Mouse (Mus musculus): ENCODE measurements around the gene Sept9. TPM values are rescaled to one million over a fixed set of nuclear protein-coding genes. Genes with fewer than 3 reads are reported as not detected.

Sept9 gene
- total and polyA plus RNA-seq, 2 experiments from 2014 or later, result 112 TPM

DNA sequence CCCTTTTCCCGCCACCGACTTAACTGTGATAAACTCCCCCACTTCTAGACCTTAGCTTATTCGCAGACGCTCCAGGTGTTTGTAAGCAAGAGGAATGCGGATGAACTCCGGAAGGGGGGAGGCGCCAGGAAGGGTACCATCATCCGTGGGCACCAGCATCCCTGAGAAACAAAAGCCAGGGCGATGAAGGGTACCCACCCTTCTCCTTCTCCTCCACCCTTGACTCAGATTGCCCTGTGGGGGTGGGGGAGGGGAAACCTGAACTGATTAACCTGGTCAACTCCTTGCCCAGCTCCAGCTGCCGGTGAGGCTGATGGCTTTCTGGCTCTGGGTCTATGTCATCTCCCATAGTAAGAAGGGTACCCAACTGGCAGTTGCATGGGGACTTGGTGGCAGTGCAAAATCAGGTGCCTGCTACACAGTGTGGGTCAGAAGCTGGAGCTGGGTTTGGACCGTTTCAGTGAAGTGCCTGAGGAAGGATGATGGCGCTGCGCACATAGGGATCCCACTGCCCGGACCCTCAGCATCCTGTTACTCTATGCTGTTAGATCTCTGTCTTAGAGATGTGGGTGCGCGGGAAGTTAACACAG, 209.1 kb downstream of the Sept9 start:
- Histone ChIP-seq H3K27me3 (ENCODE audit: insufficient read depth, low read length) (no peaks in the 10 kb centered on the region), H3K9me3 (ENCODE audit: low read length) (no peaks in the 10 kb centered on the region), H3K4me2 (ENCODE audit: low read depth) (peak overlapping the region; percentile 74), H3K36me3 (ENCODE audit: insufficient read depth) (no peaks in the 10 kb centered on the region), H3K9ac (peak overlapping the region; percentile 66), H3K27ac (ENCODE audit: low read depth, low read length) (peak overlapping the region; percentile 98), H3K4me1 (ENCODE audit: insufficient read depth) (peaks cover 40% of the 10 kb centered on the region), H3K4me3 (ENCODE audit: low read depth, low read length) (peak overlapping the region; percentile 33)
- DNase-seq, result peak; percentile 66
- peak; percentile 48 for TF ChIP-seq CTCF (IDR thresholded peaks at IDR 0.05; ENCODE audit: low read depth)
- ATAC-seq, result peak; percentile 24
- WGBS, result 8% methylated on average over 16 of the region's 16 CpGs

DNA sequence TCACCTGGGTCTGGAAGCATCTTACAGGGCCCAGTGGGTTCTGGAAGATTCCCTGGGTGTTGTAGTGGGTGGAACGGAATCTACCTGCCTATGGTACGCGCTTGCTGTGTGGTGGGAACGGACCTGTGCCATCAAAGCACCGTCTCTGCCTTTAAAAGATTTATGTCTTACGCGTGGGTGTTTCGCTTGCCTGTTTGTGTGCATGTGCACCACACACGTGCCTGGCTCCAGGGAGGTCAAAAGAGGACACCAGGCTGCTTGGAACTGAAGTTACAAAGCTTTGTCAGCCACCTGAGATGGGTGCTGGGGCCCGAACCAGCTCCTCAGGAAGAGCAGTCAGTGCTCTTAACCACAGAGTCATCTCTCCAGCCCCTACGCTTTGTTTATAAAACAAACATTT, 209.9 kb downstream of the Sept9 start:
- H3K9ac ChIP-seq, result no peak overlapping the region
- H3K4me1 ChIP-seq (ENCODE audit: insufficient read depth), result peaks cover 42% of the 10 kb centered on the region
- no peaks in the 10 kb centered on the region for H3K27me3 ChIP-seq (ENCODE audit: insufficient read depth, low read length)
- peak overlapping the region; percentile 98 for H3K27ac ChIP-seq (ENCODE audit: low read depth, low read length)
- H3K4me3 ChIP-seq (ENCODE audit: low read depth, low read length), result no peak overlapping the region
- no peaks in the 10 kb centered on the region for H3K36me3 ChIP-seq (ENCODE audit: insufficient read depth)
- no peaks in the 10 kb centered on the region for H3K9me3 ChIP-seq (ENCODE audit: low read length)
- no peak for ATAC-seq
- 52% methylated on average over 11 of the region's 11 CpGs for WGBS
- H3K4me2 ChIP-seq (ENCODE audit: low read depth), result no peak overlapping the region; the same call in 1 of the 2 replicates
- DNase-seq, result peak; percentile 65
- no peak for TF ChIP-seq CTCF (IDR thresholded peaks at IDR 0.05; ENCODE audit: low read depth)

- H3K36me3 ChIP-seq (ENCODE audit: insufficient read depth), result no peaks in the 10 kb centered on the region
- H3K4me1 ChIP-seq (ENCODE audit: insufficient read depth), result peaks cover 47% of the 10 kb centered on the region
- peak; percentile 61 for ATAC-seq
- peak overlapping the region; percentile 29; the same call in 1 of the 2 replicates for H3K9ac ChIP-seq
- H3K4me3 ChIP-seq (ENCODE audit: low read depth, low read length), result no peak overlapping the region
- DNase-seq, result peak; percentile 87
- peak overlapping the region; percentile 25; the same call in 1 of the 2 replicates for H3K4me2 ChIP-seq (ENCODE audit: low read depth)
- no peak for TF ChIP-seq CTCF (IDR thresholded peaks at IDR 0.05; ENCODE audit: low read depth)
- H3K9me3 ChIP-seq (ENCODE audit: low read length), result no peaks in the 10 kb centered on the region
- no peaks in the 10 kb centered on the region for H3K27me3 ChIP-seq (ENCODE audit: insufficient read depth, low read length)
- 0% methylated on average over 6 of the region's 6 CpGs for WGBS
- peak overlapping the region; percentile 98 for H3K27ac ChIP-seq (ENCODE audit: low read depth, low read length)
Measured at GRCm38 (mm10) chr11:117410059-117410458, 210.6 kb downstream of the Sept9 start.

- H3K27me3 ChIP-seq (ENCODE audit: insufficient read depth, low read length), result no peaks in the 10 kb centered on the region
Measured at GRCm38 (mm10) chr11:117411663-117412062, 212.2 kb downstream of the Sept9 start.

More at GRCm38 (mm10) chr11:117411663-117412062, 212.2 kb downstream of the Sept9 start:
- DNase-seq (no peak), ATAC-seq (no peak)
- Histone ChIP-seq H3K4me2 (ENCODE audit: low read depth) (no peak overlapping the region), H3K4me1 (ENCODE audit: insufficient read depth) (peaks cover 49% of the 10 kb centered on the region), H3K9ac (no peak overlapping the region), H3K4me3 (ENCODE audit: low read depth, low read length) (no peak overlapping the region), H3K9me3 (ENCODE audit: low read length) (no peaks in the 10 kb centered on the region), H3K36me3 (ENCODE audit: insufficient read depth) (no peaks in the 10 kb centered on the region), H3K27ac (ENCODE audit: low read depth, low read length) (no peak overlapping the region)
- no peak for TF ChIP-seq CTCF (IDR thresholded peaks at IDR 0.05; ENCODE audit: low read depth)
- 88% methylated on average over 4 of the region's 4 CpGs for WGBS

Other genes with a start within 250 kb of the Sept9 start
- 81.3 and 82.9 TPM in 2 replicates for gene Sec14l1, start 84.5 kb upstream of the Sept9 start, total RNA-seq (2014; rRNA removed)
- 62.1 and 65.1 TPM in 2 replicates for gene Sec14l1, start 84.5 kb upstream of the Sept9 start, polyA plus RNA-seq (2015; fragmentation: Nextera tagmentation; extraction: Ambion mirVana)